Mouse (Mus musculus) right cerebral cortex, adult 18-20 months (tissue): ENCODE data around the gene 1810046K07Rik.

Source experiments
- DNase-seq: peaks from one replicate; pipeline ENCODE4 v3.0.0; 2022; ENCODE audit warnings: mixed read lengths

1810046K07Rik gene

GRCm38 (mm10) chr9:51328731-51329130, at the start of gene 1810046K07Rik:
Gene 1810046K07Rik (minus strand): TSS chr9:51328917.
- no peak for DNase-seq

DNA sequence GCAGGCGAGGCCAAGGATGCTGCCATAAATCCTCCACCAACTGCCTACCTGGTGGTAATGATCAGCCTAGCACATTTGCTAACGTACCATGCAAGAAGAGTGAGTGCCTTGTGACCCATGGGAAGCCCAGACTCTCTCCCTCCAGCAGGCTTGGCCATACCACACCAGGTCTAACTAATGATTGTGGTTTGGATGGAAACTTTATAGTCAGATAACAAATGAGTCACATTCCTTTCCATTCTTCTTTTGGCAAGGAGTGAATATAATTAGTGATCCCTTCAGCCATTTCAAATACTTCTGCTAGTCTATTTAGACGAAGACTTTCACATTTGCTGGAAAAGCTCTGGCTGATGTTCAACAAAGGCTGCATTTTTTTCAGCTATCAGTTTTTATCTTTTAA, 40.8 kb upstream of the 1810046K07Rik start:
- DNase-seq: no peak

- no peak for DNase-seq
Observed at GRCm38 (mm10) chr9:51367124-51367523, 38.4 kb upstream of the 1810046K07Rik start.

DNA sequence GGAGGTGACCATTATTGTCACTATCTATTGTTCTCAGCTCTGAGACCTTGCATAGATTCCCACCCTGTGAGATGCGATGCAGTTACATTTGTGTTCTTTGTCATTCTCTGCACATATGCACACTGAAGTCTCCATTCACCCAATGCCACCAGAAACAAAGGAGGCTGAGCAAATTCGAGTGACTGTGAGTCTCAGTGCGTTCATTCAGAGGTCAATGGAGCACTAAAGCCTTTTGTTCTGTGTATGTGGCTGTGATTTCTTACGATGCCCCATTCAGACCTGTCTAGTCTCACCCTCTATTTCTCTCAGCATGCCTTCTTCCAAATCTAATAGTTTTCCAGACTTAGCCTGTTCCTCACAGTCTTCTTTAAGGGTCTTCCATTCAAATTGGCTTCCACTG, 35.3 kb upstream of the 1810046K07Rik start:
- no peak for DNase-seq

GRCm38 (mm10) chr9:51353511-51353910, 24.8 kb upstream of the 1810046K07Rik start:
- peak; percentile 3 for DNase-seq

- no peak for DNase-seq
Observed at GRCm38 (mm10) chr9:51352896-51353295, 24.2 kb upstream of the 1810046K07Rik start.

DNA sequence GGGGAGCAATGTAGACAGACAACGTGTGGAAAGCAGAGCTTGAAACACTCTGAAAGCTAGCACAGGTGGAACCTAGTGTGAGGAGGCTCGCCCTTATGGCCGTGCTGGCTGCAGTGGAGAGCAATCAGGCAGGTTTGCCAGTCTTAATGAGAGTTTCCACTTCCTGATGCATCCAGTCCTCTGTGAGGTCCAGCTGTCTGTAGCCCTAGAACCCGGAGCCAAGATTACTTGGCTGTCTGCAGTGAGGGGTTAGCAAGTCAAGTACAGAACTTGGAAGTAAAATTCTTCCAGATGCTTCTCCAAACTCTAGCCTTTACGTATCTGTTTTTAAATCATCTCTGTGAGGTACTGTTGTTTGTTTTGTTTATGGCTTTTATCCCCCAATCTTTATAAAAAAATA, 20.7 kb upstream of the 1810046K07Rik start:
- DNase-seq: no peak

- DNase-seq: no peak
Observed at GRCm38 (mm10) chr9:51345768-51346167, 17.1 kb upstream of the 1810046K07Rik start.

DNA sequence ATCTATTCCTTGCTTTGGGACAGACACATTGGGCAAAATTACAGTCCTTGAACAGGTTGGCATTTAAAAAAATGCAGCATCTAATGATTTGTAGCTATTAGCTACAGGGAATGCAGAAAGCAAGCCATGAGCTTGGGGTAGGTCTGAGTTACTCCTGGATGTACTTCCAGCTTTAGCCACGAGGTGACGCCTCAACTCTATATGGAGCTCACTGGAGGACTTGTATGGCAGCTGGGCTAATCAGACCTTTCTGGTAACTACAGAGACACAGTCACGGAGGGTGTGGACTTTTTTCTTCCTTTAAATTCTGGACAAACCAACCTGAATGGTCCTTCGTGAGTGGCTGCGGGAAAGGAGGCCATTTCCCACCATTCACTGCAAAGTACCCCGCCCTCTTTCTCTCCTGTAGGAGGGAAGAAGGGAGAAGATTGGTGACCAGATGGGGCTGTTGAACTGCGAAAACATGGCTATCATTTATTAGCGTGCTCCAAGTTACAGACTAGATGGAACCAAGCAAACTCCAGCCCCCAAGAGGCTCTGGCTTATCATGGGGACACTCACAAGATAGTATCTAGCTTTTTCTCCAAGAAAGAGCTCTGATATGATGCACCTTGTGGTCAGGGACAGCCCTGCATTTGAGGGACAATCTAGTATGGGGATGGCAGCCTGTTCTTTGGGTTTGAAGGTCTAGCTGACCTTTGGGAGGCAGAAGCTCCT, 6.7 kb upstream of the 1810046K07Rik start:
- peak; percentile 84 for DNase-seq

DNA sequence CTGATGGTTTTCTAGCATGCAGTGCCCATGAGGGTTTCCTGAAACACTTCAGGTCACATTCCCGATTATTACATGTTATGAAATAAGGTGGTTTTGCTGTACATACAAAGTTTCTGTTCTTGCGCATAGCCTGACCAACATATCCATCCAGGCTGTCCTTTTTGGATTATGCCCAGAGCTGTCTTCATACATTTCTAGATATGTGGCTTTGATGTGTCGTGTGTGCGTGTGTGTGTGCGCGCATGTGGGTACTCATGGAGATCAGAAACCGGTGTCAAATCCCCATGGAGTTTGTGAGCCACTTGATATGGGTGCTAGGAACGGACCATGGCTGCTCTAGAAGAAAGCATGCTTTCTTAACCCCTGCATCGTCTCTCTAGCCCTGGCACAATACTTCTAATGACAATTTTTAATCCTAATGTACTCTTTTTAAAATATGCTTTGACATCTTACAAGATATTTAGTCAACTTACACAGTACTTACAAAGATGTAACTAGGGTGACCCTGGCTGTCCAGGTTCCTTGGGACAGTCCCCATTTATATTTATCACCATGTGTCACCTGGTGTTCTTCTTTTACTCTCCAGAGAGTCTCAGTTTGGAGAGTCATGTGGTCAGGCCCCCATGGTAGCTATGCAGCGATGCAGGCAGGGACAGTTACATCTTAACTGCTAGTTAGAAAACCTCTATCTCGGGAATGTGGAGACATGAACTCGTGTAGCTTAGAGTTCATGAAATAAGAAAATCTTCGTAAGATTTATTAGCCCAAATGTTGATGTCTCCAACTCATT, 2.9 kb upstream of the 1810046K07Rik start:
- no peak for DNase-seq

- no peak for DNase-seq
Observed at GRCm38 (mm10) chr9:51327555-51327903, 1.2 kb downstream of the 1810046K07Rik start.

DNA sequence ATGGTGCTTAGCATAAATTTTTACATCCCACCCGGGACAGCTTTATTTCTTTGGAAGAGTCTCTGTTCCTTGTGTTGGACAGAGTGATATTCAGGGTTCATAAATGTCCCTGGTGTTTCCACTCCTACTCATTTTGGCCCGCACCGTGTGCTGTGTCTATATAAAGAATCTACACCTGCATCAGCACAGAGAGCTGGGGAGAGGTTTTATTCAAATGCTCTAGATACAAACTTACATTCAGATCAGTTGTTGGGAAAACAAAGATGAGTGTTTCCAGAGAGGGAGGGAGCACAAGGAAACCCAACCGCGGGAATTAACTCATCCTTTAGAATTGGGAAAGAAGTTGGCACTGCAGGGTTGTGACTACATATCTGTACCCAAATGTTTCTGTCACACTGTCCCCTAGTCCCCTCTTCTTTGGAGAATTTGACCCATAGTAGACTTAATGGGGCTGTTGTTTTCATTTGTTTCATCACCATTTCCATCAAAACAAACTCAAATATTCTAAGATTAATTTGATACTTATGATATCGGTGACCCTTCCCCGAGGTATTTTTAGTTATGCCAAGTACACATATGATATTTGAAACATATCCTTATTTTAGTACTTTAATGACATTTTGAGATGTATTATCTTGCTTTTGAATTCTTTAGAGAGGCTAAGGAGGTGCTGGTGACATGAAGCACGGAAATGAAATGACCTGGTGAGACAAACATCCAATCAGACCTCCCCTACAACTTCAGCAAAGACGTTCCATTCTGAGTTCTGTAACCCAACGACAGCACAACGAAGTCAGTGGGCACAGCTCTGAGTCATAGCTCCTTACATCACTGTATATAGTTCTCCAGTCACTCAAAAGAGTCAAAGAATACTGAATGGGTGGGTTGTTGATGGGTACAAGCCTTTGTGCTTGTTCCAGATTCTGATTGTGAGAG, 1.8 kb downstream of the 1810046K07Rik start:
- no peak for DNase-seq

DNA sequence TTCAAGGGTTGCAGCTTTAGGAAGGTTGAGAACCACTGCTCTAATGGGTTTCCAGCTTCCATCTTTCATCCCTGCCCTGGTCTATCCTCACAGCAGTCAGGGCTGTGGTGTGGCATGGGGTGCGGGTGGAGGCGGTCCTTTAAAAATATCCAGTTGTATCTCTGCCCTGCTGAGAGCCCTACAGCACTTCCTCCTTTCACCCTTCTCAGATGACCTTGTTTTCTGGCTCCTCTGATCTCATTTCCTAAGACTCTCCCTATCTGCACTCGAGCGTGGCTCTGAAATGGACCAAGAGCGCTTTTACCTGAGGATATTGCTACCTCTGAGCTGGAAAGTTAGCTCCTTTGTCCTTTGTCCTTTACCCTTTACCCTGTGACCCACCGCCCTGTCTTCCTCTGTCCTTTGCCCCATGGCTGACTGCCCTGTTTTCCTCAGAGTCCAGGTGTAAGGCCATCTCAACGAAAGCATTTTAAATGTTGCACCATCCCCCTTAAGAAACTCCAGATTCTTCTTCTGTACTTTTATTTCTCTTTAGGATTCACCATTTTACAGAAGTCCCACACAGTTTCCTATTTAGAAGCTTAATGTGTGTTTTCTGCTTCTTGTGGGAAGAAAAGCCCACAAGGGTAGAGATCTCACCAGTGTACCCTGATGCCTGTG, 4.2 kb downstream of the 1810046K07Rik start:
- DNase-seq: no peak

GRCm38 (mm10) chr9:51320096-51320495, 8.6 kb downstream of the 1810046K07Rik start:
- DNase-seq: no peak

DNA sequence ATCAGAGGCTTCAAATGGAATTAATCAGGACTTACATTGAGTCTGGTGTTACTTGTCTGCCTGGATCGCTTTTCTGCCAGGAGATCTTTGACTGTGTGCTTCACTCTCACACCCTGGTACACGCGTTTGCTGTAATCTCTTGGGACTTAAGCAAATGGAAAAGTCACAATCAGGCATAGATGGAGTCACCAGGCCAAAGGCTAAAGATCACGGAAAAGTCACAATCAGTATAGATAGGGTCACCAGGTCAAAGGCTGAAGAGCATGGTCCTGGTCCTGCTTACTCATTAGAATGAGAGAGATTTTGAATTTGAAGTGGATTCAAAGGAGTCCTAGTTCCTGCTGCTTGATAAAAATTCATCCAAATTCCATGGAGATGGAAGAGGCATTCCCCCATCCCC, 10.5 kb downstream of the 1810046K07Rik start:
- DNase-seq: no peak

DNA sequence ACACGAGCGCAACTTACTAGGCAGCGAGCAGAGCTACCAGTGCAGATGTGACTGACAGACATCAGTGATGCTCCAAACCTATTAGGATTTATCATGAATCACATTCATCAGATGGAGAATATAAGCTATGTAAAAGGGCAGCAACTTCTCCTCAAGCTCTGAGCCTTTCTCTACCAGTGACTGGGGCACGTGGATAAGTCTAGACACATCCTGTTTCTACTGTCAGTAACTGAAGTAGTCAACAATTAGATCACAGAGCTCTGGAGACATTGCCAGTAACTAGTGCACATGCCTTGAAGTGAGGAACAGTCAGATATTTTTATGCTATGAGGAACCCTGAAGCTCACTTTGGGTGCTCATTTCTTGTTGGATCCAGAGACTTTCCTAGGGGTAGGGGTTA, 11.4 kb downstream of the 1810046K07Rik start:
- DNase-seq: no peak

- no peak for DNase-seq
Observed at GRCm38 (mm10) chr9:51315402-51316063, 13.2 kb downstream of the 1810046K07Rik start.

DNA sequence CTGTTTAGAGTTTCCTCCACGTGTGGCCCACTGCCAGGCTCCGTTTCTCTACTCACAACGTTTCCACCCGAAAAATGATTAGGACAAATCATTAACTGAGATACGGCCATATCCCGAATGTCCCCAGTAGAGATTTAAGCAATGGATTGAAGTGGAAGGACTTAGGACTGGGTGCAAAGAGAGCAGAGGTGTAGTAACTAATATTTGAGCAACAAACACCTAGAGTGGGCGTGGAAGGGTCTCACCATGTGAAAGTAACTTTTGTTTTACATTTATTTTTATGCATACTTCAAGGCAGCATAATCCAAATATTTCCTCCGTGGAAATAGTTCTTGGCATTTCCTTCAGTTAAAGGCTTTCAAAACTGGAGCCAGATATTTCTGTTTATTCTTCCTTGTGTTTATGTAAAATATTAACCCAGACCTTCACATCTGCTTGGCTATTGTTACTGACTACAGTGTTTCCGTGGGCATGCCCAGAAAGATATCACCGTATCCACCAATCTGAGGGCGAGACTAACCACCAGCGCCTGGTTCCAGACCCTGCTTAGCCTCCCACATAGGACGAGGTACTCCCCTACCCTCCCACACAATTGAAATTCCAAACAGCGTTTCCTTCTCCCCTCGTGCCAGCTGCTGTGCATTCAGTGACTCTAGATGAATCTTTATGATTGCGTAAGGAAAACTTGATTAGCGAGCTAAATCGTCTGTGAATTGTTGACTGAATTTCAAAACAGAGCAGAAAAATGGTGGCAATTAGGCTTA, 16.0 kb downstream of the 1810046K07Rik start:
- no peak for DNase-seq

DNA sequence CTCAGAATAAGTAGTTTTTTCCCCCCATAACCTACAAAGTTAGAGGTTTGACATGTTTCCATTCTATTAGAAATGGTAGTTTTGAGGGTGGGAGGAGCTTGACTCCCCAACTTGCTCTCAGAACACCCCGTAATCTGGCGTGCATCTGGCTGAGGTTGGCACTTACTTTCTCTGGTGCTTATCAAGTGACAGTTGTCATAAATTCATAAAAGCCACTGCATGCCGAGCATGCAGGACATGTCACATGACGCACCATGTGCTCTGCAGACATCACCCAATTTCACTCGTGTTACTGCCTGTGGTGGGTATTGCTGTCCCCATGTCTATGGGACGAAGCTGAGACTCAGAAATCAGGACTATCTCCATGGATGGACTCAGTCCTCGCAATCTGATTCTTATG, 18.2 kb downstream of the 1810046K07Rik start:
- DNase-seq: no peak

GRCm38 (mm10) chr9:51306351-51306750, 22.4 kb downstream of the 1810046K07Rik start:
- DNase-seq: no peak

- peak; percentile 19 for DNase-seq
Observed at GRCm38 (mm10) chr9:51305146-51305545, 23.6 kb downstream of the 1810046K07Rik start.
